Mouse (Mus musculus) adrenal gland, adult (tissue): ENCODE measurements at regions not wholly inside any gene's neighbourhood (a gene's known extent, or its start where the extent isn't known, plus 50 kb on each side); places are given as distances from the start of the nearest gene placed in this dataset.

Source experiments
- DNase-seq, 2 experiments: peaks; one replicate each; pipeline ENCODE4 v3.0.0; 2022 to 2023; ENCODE audit warnings: low spot score in 1 of 2; ENCODE audit not compliant: inconsistent age in 2 of 2

- DNase-seq: no peak
Observed at GRCm38 (mm10) chr3:39909642-39910041, 621.4 kb upstream of the Intu start.

GRCm38 (mm10) chr3:39918601-39919000 lies 612.5 kb upstream of the Intu start:
- DNase-seq: no peak

- DNase-seq: no peak
Observed at GRCm38 (mm10) chr3:39925436-39925835, 605.6 kb upstream of the Intu start.

GRCm38 (mm10) chr3:39928421-39928820 lies 602.7 kb upstream of the Intu start:
- DNase-seq: no peak

- no peak for DNase-seq
Observed at GRCm38 (mm10) chr3:39933372-39933771, 597.7 kb upstream of the Intu start.

GRCm38 (mm10) chr3:39937719-39938278 lies 593.3 kb upstream of the Intu start:
- DNase-seq: no peak

- peak; percentile 12 to 31 for DNase-seq
Observed at GRCm38 (mm10) chr3:39944581-39944980, 586.5 kb upstream of the Intu start.

- no peak for DNase-seq
Observed at GRCm38 (mm10) chr3:39952103-39952502, 579.0 kb upstream of the Intu start.

GRCm38 (mm10) chr3:39952556-39952955 lies 578.5 kb upstream of the Intu start:
- no peak for DNase-seq

- no peak for DNase-seq
Observed at GRCm38 (mm10) chr3:39961836-39962640, 569.0 kb upstream of the Intu start.

GRCm38 (mm10) chr3:39965431-39965830 lies 565.7 kb upstream of the Intu start:
- DNase-seq: no peak

- no peak for DNase-seq
Observed at GRCm38 (mm10) chr3:39966390-39966789, 564.7 kb upstream of the Intu start.

- DNase-seq: no peak
Observed at GRCm38 (mm10) chr3:39976937-39977336, 554.1 kb upstream of the Intu start.

- DNase-seq: peak; percentile 46 to 86
Observed at GRCm38 (mm10) chr3:39978916-39979679, 552.0 kb upstream of the Intu start.

GRCm38 (mm10) chr3:39982656-39983055 lies 548.4 kb upstream of the Intu start:
- no peak for DNase-seq

GRCm38 (mm10) chr3:39987710-39988109 lies 543.4 kb upstream of the Intu start:
- no peak for DNase-seq

- DNase-seq: peak; percentile 23 to 82
Observed at GRCm38 (mm10) chr3:39998628-39999027, 532.5 kb upstream of the Intu start.

GRCm38 (mm10) chr3:39999846-40000245 lies 531.2 kb upstream of the Intu start:
- DNase-seq: no peak

- DNase-seq: no peak
Observed at GRCm38 (mm10) chr3:40002838-40003237, 528.2 kb upstream of the Intu start.

GRCm38 (mm10) chr3:40010051-40010450 lies 521.0 kb upstream of the Intu start:
- DNase-seq: no peak

GRCm38 (mm10) chr3:40021682-40022081 lies 509.4 kb upstream of the Intu start:
- no peak for DNase-seq

- DNase-seq: no peak
Observed at GRCm38 (mm10) chr3:40027713-40028112, 503.4 kb upstream of the Intu start.
